Mouse (Mus musculus): ENCODE measurements around the gene Dhx30. TPM values are rescaled to one million over a fixed set of nuclear protein-coding genes. Genes with fewer than 3 reads are reported as not detected.

Dhx30 gene
- polyA plus RNA-seq, 1 experiment, result not detected

DNA sequence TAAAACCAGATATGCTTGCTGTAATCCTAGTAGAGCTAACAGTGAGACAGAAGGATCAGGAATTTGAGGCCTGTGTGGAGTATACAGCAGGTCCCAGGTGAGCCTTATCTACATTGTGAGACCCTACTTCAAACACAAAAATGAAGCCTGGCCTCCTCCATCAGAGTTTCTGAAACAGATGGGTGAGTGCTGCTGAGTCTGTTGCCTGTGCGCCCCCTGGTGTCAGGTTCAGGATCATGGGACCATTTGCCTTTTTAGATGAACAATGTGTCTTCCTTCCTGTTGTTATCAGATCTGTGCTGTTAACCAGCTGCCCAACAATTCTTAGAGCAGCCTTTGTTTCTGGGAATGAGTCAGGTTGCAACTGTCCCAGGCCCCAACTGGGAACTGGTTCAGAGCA, 45.8 kb downstream of the Dhx30 start:
- Histone ChIP-seq H3K4me3 (ENCODE audit: insufficient read depth, low read depth, low read length) (no peak overlapping the region), H3K27ac (ENCODE audit: insufficient read depth, low read depth, low read length) (no peak overlapping the region), H3K4me1 (ENCODE audit: control insufficient read depth, insufficient read depth, low read length) (peaks cover 7% of the 10 kb centered on the region; the same call in 1 of the 2 replicates)
- 9% methylated on average over 1 of the region's 1 CpGs for WGBS
- TF ChIP-seq CTCF (IDR thresholded peaks at IDR 0.05; ENCODE audit: insufficient read depth, low read depth, low read length) (peak; percentile 40; the same call in 1 of the 2 replicates), POLR2A (IDR thresholded peaks at IDR 0.05; ENCODE audit: insufficient read depth, low read depth, low read length) (no peak)

GRCm38 (mm10) chr9:110071011-110071410, 46.6 kb downstream of the Dhx30 start:
- H3K4me1 ChIP-seq (ENCODE audit: control insufficient read depth, insufficient read depth, low read length), result peaks cover 7% of the 10 kb centered on the region; the same call in 1 of the 2 replicates
- 0 out of 2 replicates have a peak overlapping the region, but pooled peaks have one; percentile 4 for H3K27ac ChIP-seq (ENCODE audit: insufficient read depth, low read depth, low read length)
- TF ChIP-seq CTCF (IDR thresholded peaks at IDR 0.05; ENCODE audit: insufficient read depth, low read depth, low read length), result no peak
- no peak for TF ChIP-seq POLR2A (IDR thresholded peaks at IDR 0.05; ENCODE audit: insufficient read depth, low read depth, low read length)
- 51% methylated on average over 4 of the region's 4 CpGs for WGBS
- no peak overlapping the region for H3K4me3 ChIP-seq (ENCODE audit: insufficient read depth, low read depth, low read length)

DNA sequence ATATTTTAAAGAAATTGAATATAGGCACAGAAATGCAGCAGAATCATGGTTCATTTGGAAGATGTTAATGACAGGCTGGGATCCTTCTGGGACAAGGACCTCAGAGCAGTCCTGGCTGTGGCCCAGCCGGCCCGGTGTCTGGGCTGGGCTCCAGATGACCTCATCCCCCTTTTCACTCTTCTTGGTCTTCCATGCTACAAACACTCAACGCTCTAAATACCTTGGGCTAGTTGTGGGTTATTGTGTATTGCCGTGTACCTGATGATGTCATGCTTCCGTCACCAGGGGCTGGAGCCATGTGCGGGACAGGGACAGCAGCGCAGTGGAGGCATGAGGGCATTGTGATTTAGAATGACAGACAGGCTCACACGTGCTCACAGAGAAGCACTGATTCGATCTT, 47.3 kb downstream of the Dhx30 start:
- peaks cover 7% of the 10 kb centered on the region; the same call in 1 of the 2 replicates for H3K4me1 ChIP-seq (ENCODE audit: control insufficient read depth, insufficient read depth, low read length)
- peak overlapping the region; percentile 4; the same call in 1 of the 2 replicates for H3K27ac ChIP-seq (ENCODE audit: insufficient read depth, low read depth, low read length)
- TF ChIP-seq CTCF (IDR thresholded peaks at IDR 0.05; ENCODE audit: insufficient read depth, low read depth, low read length), result no peak
- no peak for TF ChIP-seq POLR2A (IDR thresholded peaks at IDR 0.05; ENCODE audit: insufficient read depth, low read depth, low read length)
- H3K4me3 ChIP-seq (ENCODE audit: insufficient read depth, low read depth, low read length), result no peak overlapping the region
- WGBS, result 29% methylated on average over 9 of the region's 9 CpGs

- Histone ChIP-seq H3K4me1 (ENCODE audit: control insufficient read depth, insufficient read depth, low read length) (peaks cover 11% of the 10 kb centered on the region; the same call in 1 of the 2 replicates), H3K27ac (ENCODE audit: insufficient read depth, low read depth, low read length) (no peak overlapping the region), H3K4me3 (ENCODE audit: insufficient read depth, low read depth, low read length) (no peak overlapping the region)
- TF ChIP-seq POLR2A (IDR thresholded peaks at IDR 0.05; ENCODE audit: insufficient read depth, low read depth, low read length) (no peak), CTCF (IDR thresholded peaks at IDR 0.05; ENCODE audit: insufficient read depth, low read depth, low read length) (no peak)
- WGBS, result 86% methylated on average over 6 of the region's 6 CpGs
Measured at GRCm38 (mm10) chr9:110068745-110069144, 48.9 kb downstream of the Dhx30 start.

DNA sequence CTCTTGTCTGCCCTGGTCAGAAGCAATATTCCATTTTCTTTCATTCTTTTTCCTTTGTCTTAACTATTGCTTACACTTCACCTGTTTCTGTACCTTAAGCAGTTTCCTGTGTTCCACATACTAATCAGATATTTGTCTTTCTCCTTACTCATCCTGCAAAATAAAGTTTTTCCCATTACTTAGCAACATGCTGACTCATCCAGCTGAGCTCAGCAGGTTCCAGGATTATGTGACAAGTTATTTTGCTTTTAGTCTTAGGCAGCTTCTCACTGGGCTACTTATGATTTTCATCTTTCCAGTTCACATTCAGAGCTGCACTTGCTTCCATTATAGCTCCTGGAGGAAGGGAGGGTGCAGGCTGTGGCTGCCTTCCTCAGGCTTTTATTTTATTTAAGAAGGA, 53.0 kb downstream of the Dhx30 start:
- H3K27ac ChIP-seq (ENCODE audit: insufficient read depth, low read depth, low read length), result no peak overlapping the region
- TF ChIP-seq POLR2A (IDR thresholded peaks at IDR 0.05; ENCODE audit: insufficient read depth, low read depth, low read length), result no peak
- no peak for TF ChIP-seq CTCF (IDR thresholded peaks at IDR 0.05; ENCODE audit: insufficient read depth, low read depth, low read length)

GRCm38 (mm10) chr9:110062861-110063260, 54.8 kb downstream of the Dhx30 start:
- peak overlapping the region; percentile 60 for H3K27ac ChIP-seq (ENCODE audit: insufficient read depth, low read depth, low read length)

More for the DNA sequence above, 53.0 kb downstream of the Dhx30 start:
- no peak overlapping the region for H3K4me3 ChIP-seq (ENCODE audit: insufficient read depth, low read depth, low read length)
- H3K4me1 ChIP-seq (ENCODE audit: control insufficient read depth, insufficient read depth, low read length), result peaks cover 10% of the 10 kb centered on the region; the same call in 1 of the 2 replicates

GRCm38 (mm10) chr9:110062405-110062804, 55.2 kb downstream of the Dhx30 start:
- Histone ChIP-seq H3K4me3 (ENCODE audit: insufficient read depth, low read depth, low read length) (no peak overlapping the region), H3K4me1 (ENCODE audit: control insufficient read depth, insufficient read depth, low read length) (peaks cover 10% of the 10 kb centered on the region; the same call in 1 of the 2 replicates), H3K27ac (ENCODE audit: insufficient read depth, low read depth, low read length) (peak overlapping the region; percentile 60; the same call in 1 of the 2 replicates)
- TF ChIP-seq POLR2A (IDR thresholded peaks at IDR 0.05; ENCODE audit: insufficient read depth, low read depth, low read length), result no peak
- no peak for TF ChIP-seq CTCF (IDR thresholded peaks at IDR 0.05; ENCODE audit: insufficient read depth, low read depth, low read length)
- 70% methylated on average over 7 of the region's 7 CpGs for WGBS

More at GRCm38 (mm10) chr9:110062861-110063260, 54.8 kb downstream of the Dhx30 start:
- WGBS, result 86% methylated on average over 6 of the region's 6 CpGs
- H3K4me1 ChIP-seq (ENCODE audit: control insufficient read depth, insufficient read depth, low read length), result peaks cover 10% of the 10 kb centered on the region; the same call in 1 of the 2 replicates
- no peak overlapping the region for H3K4me3 ChIP-seq (ENCODE audit: insufficient read depth, low read depth, low read length)
- TF ChIP-seq CTCF (IDR thresholded peaks at IDR 0.05; ENCODE audit: insufficient read depth, low read depth, low read length), result no peak
- TF ChIP-seq POLR2A (IDR thresholded peaks at IDR 0.05; ENCODE audit: insufficient read depth, low read depth, low read length), result no peak

DNA sequence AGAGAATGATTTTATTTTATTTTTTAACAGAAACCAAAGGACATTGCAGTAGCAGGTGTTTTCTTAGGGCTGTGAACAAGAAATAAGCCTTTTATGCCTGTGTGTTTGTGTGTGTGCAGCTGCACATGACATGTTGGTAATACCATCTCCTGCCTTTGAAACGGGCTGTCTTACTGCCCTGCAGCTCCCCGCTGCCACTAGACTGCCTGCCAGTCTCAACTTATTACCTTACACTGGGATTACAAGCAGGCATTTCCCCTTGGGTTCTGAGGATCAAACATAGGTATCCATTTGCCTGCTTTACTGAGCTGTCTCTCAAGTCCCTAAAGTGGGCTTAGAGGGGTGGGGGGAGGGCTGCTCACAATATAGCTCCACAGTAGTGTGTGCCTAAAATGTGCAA, 56.9 kb downstream of the Dhx30 start:
- Histone ChIP-seq H3K4me1 (ENCODE audit: control insufficient read depth, insufficient read depth, low read length) (peaks cover 12% of the 10 kb centered on the region; the same call in 1 of the 2 replicates), H3K4me3 (ENCODE audit: insufficient read depth, low read depth, low read length) (no peak overlapping the region), H3K27ac (ENCODE audit: insufficient read depth, low read depth, low read length) (peak overlapping the region; percentile 24; the same call in 1 of the 2 replicates)
- TF ChIP-seq POLR2A (IDR thresholded peaks at IDR 0.05; ENCODE audit: insufficient read depth, low read depth, low read length) (no peak), CTCF (IDR thresholded peaks at IDR 0.05; ENCODE audit: insufficient read depth, low read depth, low read length) (no peak)
- 42% methylated on average over 2 of the region's 2 CpGs for WGBS

GRCm38 (mm10) chr9:110057200-110057599, 60.4 kb downstream of the Dhx30 start:
- Histone ChIP-seq H3K27ac (ENCODE audit: insufficient read depth, low read depth, low read length) (no peak overlapping the region), H3K4me1 (ENCODE audit: control insufficient read depth, insufficient read depth, low read length) (peaks cover 6% of the 10 kb centered on the region), H3K4me3 (ENCODE audit: insufficient read depth, low read depth, low read length) (no peak overlapping the region)
- TF ChIP-seq CTCF (IDR thresholded peaks at IDR 0.05; ENCODE audit: insufficient read depth, low read depth, low read length) (no peak), POLR2A (IDR thresholded peaks at IDR 0.05; ENCODE audit: insufficient read depth, low read depth, low read length) (no peak)
- 88% methylated on average over 1 of the region's 1 CpGs for WGBS

All from olfactory bulb, adult 2 months (tissue).